Mouse (Mus musculus): ENCODE measurements around the gene Gm47969. TPM values are rescaled to one million over a fixed set of nuclear protein-coding genes. Genes with fewer than 3 reads are reported as not detected.
"Not testable (repeated sequence)": the region's sequence is repeated elsewhere in the genome, so short reads cannot be mapped to it uniquely, and the experiment has no call there.

Gene Gm47969
- polyA plus RNA-seq (2012): not detected in 2 replicates

DNA sequence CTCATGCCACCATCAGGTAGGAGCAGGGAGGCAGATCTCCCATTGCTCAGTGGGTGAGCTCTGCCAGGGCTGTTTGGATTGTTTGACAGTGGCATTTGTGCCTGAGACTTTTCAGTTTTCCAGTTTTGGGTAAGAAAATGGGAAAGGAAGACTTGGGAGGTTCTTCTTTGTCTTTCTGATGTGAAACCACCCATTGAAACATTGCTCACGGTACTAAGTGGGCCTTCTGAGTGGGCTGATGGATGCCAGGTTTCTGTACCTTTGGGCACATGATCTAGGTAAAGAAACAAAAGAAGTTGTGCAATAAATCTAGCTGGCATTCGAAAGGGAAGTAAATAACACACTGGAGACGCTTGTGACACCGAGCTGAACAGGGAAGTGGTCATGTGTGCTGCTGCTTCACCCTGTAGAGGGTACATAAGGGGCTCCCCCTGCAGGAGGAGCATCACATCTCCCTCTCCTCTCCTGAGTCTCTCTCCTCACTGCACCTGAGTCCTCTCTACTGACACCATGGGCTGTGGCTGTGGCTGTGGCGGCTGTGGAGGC is at the start of gene Gm47969:
Gene Gm47969 (plus strand): TSS at position 51 of the 546 bp plus-strand sequence.
- Histone ChIP-seq H3K4me1 (ENCODE audit: control insufficient read depth) (no peaks in the 10 kb centered on the region), H3K9me3 (ENCODE audit: control insufficient read depth, low read length) (no peaks in the 10 kb centered on the region), H3K27me3 (ENCODE audit: control insufficient read depth) (no peaks in the 10 kb centered on the region), H3K36me3 (ENCODE audit: control insufficient read depth) (no peaks in the 10 kb centered on the region), H3K4me3 (replicated peaks) (no peak within 1 kb of the TSS)
- no peak for TF ChIP-seq TAL1 (IDR thresholded peaks at IDR 0.05; ENCODE audit: low read length)
- TF ChIP-seq GATA1 (IDR thresholded peaks at IDR 0.05; ENCODE audit: low read length): no peak

DNA sequence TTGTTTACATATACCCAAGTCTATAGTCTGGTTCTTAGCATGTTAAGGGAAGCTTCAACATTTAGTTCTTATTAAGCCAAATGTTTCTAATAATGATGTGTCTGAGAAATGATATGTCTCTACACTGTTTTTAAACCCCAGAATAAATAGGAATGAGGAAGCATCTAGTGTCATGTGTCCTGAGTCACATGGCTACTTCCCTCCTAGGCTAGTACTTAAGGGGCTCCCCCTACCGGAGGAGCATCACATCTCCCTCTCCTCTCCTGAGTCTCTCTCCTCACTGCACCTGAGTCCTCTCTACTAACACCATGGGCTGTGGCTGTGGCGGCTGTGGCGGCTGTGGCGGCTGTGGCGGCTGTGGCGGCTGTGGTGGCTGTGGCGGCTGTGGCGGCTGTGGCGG is 44.4 kb upstream of the Gm47969 start, which contains the start of gene Gm47959:
Gene Gm47959 (plus strand): TSS at position 243 of the 400 bp plus-strand sequence.
- H3K9me3 ChIP-seq (ENCODE audit: control insufficient read depth, low read length); H3K27me3 ChIP-seq (ENCODE audit: control insufficient read depth); H3K4me3 ChIP-seq (replicated peaks); H3K36me3 ChIP-seq (ENCODE audit: control insufficient read depth); H3K4me1 ChIP-seq (ENCODE audit: control insufficient read depth): not testable (repeated sequence)

DNA sequence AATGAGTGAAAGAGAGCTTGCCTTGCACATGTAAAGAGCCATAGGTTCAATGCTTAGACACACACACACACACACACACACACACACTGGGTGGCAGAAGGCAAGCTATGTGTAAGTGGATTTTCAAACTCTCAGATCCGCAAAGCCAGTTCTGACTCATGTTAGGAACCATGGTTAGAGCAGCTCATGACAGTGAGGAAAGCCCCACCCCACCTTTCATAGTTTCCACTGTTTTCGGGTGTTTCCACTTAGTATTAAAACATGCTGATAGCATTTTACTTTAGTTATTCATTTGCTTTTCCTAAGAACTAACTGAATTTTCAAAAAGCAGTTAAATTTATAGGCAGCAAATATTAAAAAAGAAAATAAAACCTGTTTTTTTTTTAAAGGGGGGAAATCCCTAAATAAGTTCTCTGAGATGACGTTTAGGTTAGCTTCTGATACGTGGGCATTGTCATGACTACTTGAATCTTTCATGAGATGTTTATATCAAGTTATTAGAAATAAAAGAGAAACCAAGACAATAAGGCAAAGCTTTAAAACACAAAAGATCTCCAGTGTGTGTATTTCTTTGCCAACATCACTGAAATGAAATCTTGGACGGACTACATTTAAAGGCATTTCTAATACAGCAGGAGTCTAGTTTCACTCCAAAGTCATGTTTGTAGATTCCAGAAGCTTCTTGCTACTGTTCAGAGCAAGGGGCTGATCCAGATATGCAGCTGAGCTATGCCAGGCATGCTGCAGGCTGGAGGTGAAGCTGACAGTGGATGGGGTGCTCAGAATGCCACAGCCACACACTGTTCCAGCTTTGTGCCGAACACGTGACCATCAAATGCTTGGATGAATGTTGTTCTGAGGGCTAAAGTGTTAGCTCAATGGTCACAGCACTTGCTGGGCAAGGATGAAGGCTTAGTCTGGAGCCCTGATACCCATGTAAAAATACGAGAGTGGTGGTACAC is 38.2 kb upstream of the Gm47969 start:
- no peaks in the 10 kb centered on the region for H3K36me3 ChIP-seq (ENCODE audit: control insufficient read depth)
- H3K27me3 ChIP-seq (ENCODE audit: control insufficient read depth): no peaks in the 10 kb centered on the region
- no peak for TF ChIP-seq TAL1 (IDR thresholded peaks at IDR 0.05; ENCODE audit: low read length)
- H3K4me3 ChIP-seq (replicated peaks): no peak overlapping the region
- H3K4me1 ChIP-seq (ENCODE audit: control insufficient read depth): no peaks in the 10 kb centered on the region
- no peaks in the 10 kb centered on the region for H3K9me3 ChIP-seq (ENCODE audit: control insufficient read depth, low read length)

DNA sequence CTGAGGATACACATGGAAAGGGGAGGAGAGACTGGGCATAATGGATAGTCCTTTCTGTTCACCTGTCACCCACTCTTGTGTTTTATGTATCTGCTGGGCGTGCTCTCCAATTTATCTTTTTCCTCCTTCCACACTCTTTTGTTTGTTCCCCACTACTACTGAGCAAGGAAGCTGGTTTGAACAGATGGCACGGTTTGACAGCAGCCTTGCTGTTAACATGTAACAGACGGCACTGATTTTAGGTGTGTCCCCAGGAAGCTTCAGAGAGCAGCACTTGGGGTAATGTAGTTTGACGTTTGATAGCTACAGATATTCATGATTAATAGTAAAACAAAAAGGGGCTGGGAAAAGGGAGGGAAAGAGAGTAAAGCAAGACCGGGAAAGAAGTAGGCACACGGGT is 37.3 kb upstream of the Gm47969 start:
- H3K4me3 ChIP-seq (replicated peaks): no peak overlapping the region
- TF ChIP-seq TAL1 (IDR thresholded peaks at IDR 0.05; ENCODE audit: low read length): no peak
- TF ChIP-seq GATA1 (IDR thresholded peaks at IDR 0.05; ENCODE audit: low read length): no peak
- H3K27me3 ChIP-seq (ENCODE audit: control insufficient read depth): no peaks in the 10 kb centered on the region
- H3K4me1 ChIP-seq (ENCODE audit: control insufficient read depth): no peaks in the 10 kb centered on the region
- no peaks in the 10 kb centered on the region for H3K9me3 ChIP-seq (ENCODE audit: control insufficient read depth, low read length)
- no peaks in the 10 kb centered on the region for H3K36me3 ChIP-seq (ENCODE audit: control insufficient read depth)

DNA sequence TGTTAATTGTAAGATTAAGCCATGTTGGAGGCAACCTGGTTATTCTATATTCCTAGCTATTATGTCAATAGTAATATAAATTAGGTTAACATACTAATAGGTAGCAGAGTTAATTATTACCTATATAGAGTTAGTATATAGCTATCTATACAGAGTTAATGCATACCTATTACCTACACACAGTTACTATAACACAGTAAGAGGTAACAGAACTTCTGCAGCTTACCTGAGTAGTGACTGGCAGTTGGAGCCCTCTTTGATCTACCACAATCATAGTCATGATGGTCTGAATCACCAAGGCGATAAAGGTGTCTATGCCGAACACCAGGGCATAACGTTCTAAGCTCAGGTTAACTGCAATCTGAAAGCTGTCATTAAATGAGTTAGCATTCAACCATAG is 30.3 kb upstream of the Gm47969 start:
- TF ChIP-seq GATA1 (IDR thresholded peaks at IDR 0.05; ENCODE audit: low read length) (no peak), TAL1 (IDR thresholded peaks at IDR 0.05; ENCODE audit: low read length) (no peak)

DNA sequence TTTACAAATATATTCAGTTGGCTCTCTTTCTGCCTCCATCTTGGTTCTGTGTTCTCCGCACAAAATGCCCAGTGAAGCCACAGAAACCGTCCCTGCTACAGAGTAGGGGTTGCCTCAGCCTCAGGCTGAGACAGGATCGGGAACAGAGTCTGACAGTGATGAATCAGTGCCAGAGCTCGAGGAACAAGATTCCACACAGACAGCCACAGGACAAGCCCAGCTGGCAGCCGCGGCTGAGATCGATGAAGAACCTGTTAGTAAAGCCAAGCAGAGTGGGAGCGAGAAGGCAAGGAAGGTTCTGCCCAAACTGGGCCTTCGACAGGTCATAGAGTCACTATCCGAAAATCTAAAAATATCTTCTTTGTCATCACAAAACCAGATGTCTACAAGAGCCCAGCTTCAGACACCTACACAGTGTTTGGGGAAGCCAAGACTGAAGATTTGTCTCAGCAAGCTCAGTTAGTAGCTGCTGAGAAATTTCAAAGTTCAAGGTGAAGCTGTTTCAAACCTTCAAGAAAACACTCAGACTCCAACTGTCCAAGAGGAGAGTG is 29.3 kb upstream of the Gm47969 start:
- Histone ChIP-seq H3K9me3 (ENCODE audit: control insufficient read depth, low read length) (no peaks in the 10 kb centered on the region), H3K27me3 (ENCODE audit: control insufficient read depth) (no peaks in the 10 kb centered on the region), H3K36me3 (ENCODE audit: control insufficient read depth) (no peaks in the 10 kb centered on the region), H3K4me1 (ENCODE audit: control insufficient read depth) (no peaks in the 10 kb centered on the region), H3K4me3 (replicated peaks) (no peak overlapping the region)
- TF ChIP-seq GATA1 (IDR thresholded peaks at IDR 0.05; ENCODE audit: low read length) (no peak), TAL1 (IDR thresholded peaks at IDR 0.05; ENCODE audit: low read length) (no peak)

More for the DNA sequence above, 30.3 kb upstream of the Gm47969 start:
- no peaks in the 10 kb centered on the region for H3K36me3 ChIP-seq (ENCODE audit: control insufficient read depth)
- no peaks in the 10 kb centered on the region for H3K9me3 ChIP-seq (ENCODE audit: control insufficient read depth, low read length)
- H3K27me3 ChIP-seq (ENCODE audit: control insufficient read depth): no peaks in the 10 kb centered on the region
- H3K4me1 ChIP-seq (ENCODE audit: control insufficient read depth): no peaks in the 10 kb centered on the region
- no peak overlapping the region for H3K4me3 ChIP-seq (replicated peaks)

DNA sequence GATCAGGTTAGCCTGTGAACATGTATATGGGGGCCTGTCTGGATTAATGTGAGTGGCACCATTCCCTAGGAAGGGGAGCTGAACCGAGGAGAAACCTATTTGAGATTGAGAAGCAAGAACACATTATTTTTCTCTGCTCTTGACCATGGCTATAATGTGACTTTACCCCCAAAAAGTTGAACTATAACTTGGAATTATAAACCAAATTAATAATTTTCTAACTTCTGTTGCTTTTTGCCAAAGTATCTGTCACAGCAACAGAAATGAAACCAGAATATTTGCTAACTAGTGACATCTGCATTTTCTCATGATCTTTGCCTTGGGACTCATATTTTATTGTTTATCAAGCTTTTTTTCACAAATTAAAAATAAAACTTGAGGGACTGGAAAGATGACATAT is 28.2 kb upstream of the Gm47969 start:
- Histone ChIP-seq H3K36me3 (ENCODE audit: control insufficient read depth) (no peaks in the 10 kb centered on the region), H3K27me3 (ENCODE audit: control insufficient read depth) (no peaks in the 10 kb centered on the region), H3K4me1 (ENCODE audit: control insufficient read depth) (no peaks in the 10 kb centered on the region), H3K9me3 (ENCODE audit: control insufficient read depth, low read length) (no peaks in the 10 kb centered on the region), H3K4me3 (replicated peaks) (no peak overlapping the region)
- TF ChIP-seq GATA1 (IDR thresholded peaks at IDR 0.05; ENCODE audit: low read length) (no peak), TAL1 (IDR thresholded peaks at IDR 0.05; ENCODE audit: low read length) (no peak)

DNA sequence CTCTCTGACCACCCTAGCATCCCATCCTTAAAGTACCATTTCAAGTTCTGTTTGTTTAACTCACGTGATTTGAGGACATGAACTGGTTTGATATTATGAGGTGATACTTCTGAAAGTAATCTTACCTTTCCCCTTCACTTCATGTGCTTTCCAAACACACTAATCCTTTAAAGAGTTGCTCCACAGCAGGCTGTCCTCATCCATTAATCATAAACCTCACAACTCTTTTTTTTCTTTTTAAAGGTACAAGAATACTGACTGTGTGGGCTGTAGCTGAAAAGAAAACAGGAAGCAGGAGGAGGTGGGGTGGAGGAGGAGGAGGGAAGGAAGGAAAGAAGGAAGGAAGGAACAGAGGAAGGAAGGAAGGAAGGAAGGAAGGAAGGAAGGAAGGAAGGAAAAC is 12.8 kb upstream of the Gm47969 start:
- Histone ChIP-seq H3K4me3 (replicated peaks) (no peak overlapping the region), H3K4me1 (ENCODE audit: control insufficient read depth) (no peaks in the 10 kb centered on the region), H3K36me3 (ENCODE audit: control insufficient read depth) (no peaks in the 10 kb centered on the region), H3K27me3 (ENCODE audit: control insufficient read depth) (no peaks in the 10 kb centered on the region), H3K9me3 (ENCODE audit: control insufficient read depth, low read length) (no peaks in the 10 kb centered on the region)
- TF ChIP-seq TAL1 (IDR thresholded peaks at IDR 0.05; ENCODE audit: low read length) (no peak), GATA1 (IDR thresholded peaks at IDR 0.05; ENCODE audit: low read length) (no peak)

DNA sequence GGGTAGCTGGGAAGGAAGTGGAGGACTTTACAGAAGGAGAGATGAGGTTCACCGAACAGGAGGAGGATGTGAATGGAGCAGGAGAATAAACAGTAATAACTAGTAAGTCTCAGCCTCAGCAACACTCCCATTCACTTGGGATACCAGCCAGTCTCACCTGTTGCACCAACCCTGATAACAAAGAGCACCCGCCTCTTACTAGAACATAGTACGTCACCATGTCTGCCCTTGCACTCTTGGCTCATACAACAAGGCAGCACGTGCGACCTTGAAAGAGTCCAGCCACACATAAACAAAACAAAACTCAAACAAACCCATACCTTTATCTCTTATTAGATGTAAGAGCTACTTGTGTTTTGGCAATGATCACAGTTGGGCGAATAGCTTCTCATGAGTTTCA is 12.2 kb upstream of the Gm47969 start:
- Histone ChIP-seq H3K27me3 (ENCODE audit: control insufficient read depth) (no peaks in the 10 kb centered on the region), H3K36me3 (ENCODE audit: control insufficient read depth) (no peaks in the 10 kb centered on the region), H3K4me1 (ENCODE audit: control insufficient read depth) (no peaks in the 10 kb centered on the region), H3K4me3 (replicated peaks) (no peak overlapping the region), H3K9me3 (ENCODE audit: control insufficient read depth, low read length) (no peaks in the 10 kb centered on the region)
- TF ChIP-seq GATA1 (IDR thresholded peaks at IDR 0.05; ENCODE audit: low read length) (no peak), TAL1 (IDR thresholded peaks at IDR 0.05; ENCODE audit: low read length) (no peak)
